Mouse (Mus musculus) bone marrow macrophage, adult 2 months (primary cell): Measurements from ENCODE around the gene Tmem259.

ENCODE experiments used
- CTCF ChIP-seq: IDR thresholded peaks from 2 replicates; pipeline ENCODE4 v1.5.1; 2012; ENCODE audit warnings: low read depth, mild to moderate bottlenecking, low read length, moderate library complexity
- POLR2A ChIP-seq: IDR thresholded peaks from 2 replicates; pipeline ENCODE4 v1.6.1; 2012; ENCODE audit warnings: mild to moderate bottlenecking, low read depth, low read length, borderline replicate concordance

DNA sequence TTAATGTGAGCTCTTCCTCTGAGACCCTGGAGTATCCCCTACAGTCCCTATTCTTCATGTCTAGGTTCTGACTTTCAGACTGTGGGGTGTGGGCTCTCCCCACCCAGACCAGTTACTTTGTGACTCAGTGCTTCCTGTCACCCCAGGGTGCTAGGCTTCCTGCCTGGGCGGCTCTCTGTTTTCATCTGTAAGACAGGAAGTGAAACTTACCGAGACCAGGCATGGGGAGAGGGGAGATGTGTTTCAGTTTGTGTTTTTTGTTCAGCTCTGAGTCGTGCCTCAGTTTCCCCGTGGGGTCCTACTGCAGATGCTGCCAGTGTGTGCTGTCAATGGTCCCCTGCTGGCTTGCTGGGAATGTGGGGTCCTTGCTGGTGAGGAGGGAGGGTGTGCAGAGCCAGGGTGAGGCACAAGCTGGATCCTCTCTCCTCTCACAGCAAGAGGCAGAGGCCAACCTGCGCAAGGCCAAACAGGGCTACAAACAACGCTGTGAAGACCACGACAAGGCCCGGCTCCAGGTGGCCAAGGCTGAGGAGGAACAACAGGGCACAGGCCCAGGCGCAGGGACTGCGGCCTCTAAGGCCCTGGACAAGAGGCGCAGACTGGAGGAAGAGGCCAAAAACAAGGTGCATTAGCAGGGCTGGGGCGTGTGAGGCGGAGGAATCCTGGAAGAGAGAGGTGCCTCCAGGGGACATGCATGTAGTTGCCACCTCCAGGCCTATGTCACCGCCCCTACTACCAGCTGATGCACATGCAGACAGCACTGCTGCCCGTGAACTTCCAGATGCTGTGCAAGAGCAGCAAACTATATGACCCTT, 40.3 kb upstream of the Tmem259 start:
- TF ChIP-seq CTCF (no peak), POLR2A (no peak)
